Mouse (Mus musculus) embryonic facial prominence, embryonic 14.5 days (tissue): ENCODE data around the gene C130032M10Rik. TPM values are rescaled to one million over a fixed set of nuclear protein-coding genes. Genes with fewer than 3 reads are reported as not detected.

Experiments
- polyA plus RNA-seq: library from polyadenylated mRNA; unstranded; fragments of >200 nt; fragmentation: Nextera tagmentation; extraction: Ambion mirVana; gene quantifications from 2 replicates; pipeline ENCODE4 v1.2.1, GENCODE M21; 2014

Gene C130032M10Rik
- polyA plus RNA-seq, 1 experiment from 2014 or later, result 1.4 TPM

Other genes with a start within 250 kb of the C130032M10Rik start
- not detected in 2 replicates for gene Bcl2a1c, start 185.6 kb upstream of the C130032M10Rik start, polyA plus RNA-seq
- gene Crtap, start 125.0 kb upstream of the C130032M10Rik start, polyA plus RNA-seq, result 244 and 245 TPM in 2 replicates
- gene Glb1, start 114.6 kb upstream of the C130032M10Rik start, polyA plus RNA-seq, result 42.5 and 44.6 TPM in 2 replicates
- gene Tmppe, start 114.6 kb upstream of the C130032M10Rik start, polyA plus RNA-seq, result 2.1 and 3.2 TPM in 2 replicates
- 0.75 and 1.1 TPM in 2 replicates for gene Ccr4, start 10.8 kb upstream of the C130032M10Rik start, polyA plus RNA-seq
- gene Trim71, start 48.7 kb downstream of the C130032M10Rik start, polyA plus RNA-seq, result 0.06 and 0.13 TPM in 2 replicates
- 52.4 and 63.7 TPM in 2 replicates for gene Cnot10, start 124.5 kb downstream of the C130032M10Rik start, polyA plus RNA-seq
- gene Dync1li1, start 173.1 kb downstream of the C130032M10Rik start, polyA plus RNA-seq, result 33.9 and 34.7 TPM in 2 replicates
- 44.3 and 45.7 TPM in 2 replicates for gene Cmtm6, start 215.4 kb downstream of the C130032M10Rik start, polyA plus RNA-seq